Mouse (Mus musculus) kidney, embryonic 15.5 days (tissue): Measurements from ENCODE around the gene Cdc42ep3. TPM values are rescaled to one million over a fixed set of nuclear protein-coding genes. Genes with fewer than 3 reads are reported as not detected.

ENCODE experiments used
- ATAC-seq: fragments of 200-750 bp; cut with Nextera tagmentation; replicated peaks from 2 replicates; pipeline ENCODE4 v1.8.0; 2017; ENCODE audit warnings: moderate TSS enrichment; ENCODE audit not compliant: low FRiP score
- H3K27ac ChIP-seq: fragments of 300-500 bp; sonication (generic); 2 replicates; pipeline ENCODE4 v1.5.1; 2015; ENCODE audit warnings: mild to moderate bottlenecking, inconsistent platforms
- H3K27me3 ChIP-seq: fragments of 300-500 bp; sonication (generic); 2 replicates; pipeline ENCODE4 v1.6.1; 2015; ENCODE audit warnings: inconsistent platforms
- H3K36me3 ChIP-seq: fragments of 300-500 bp; sonication (generic); 2 replicates; pipeline ENCODE4 v1.6.1; 2015; ENCODE audit warnings: inconsistent platforms
- H3K4me1 ChIP-seq: fragments of 300-500 bp; sonication (generic); 2 replicates; pipeline ENCODE4 v1.6.1; 2015; ENCODE audit warnings: inconsistent platforms
- H3K4me2 ChIP-seq: fragments of 300-500 bp; sonication (generic); 2 replicates; pipeline ENCODE4 v1.6.1; 2015; ENCODE audit warnings: moderate library complexity, mild to moderate bottlenecking, inconsistent platforms
- H3K4me3 ChIP-seq: fragments of 300-500 bp; sonication (generic); replicated peaks from 2 replicates; pipeline ENCODE4 v1.5.1; 2015; ENCODE audit warnings: mild to moderate bottlenecking, inconsistent platforms
- H3K9ac ChIP-seq: fragments of 300-500 bp; sonication (generic); 2 replicates; pipeline ENCODE4 v1.6.1; 2015; ENCODE audit warnings: mild to moderate bottlenecking, inconsistent platforms
- H3K9me3 ChIP-seq: fragments of 300-500 bp; sonication (generic); replicated peaks from 2 replicates; pipeline ENCODE4 v1.6.1; 2016; ENCODE audit warnings: inconsistent platforms
- WGBS: fragments of 180-500 bp; shearing (Covaris S2); methylation state at CpG from one replicate; pipeline ENCODE4 v1.1.7; 2015; ENCODE audit warnings: mixed read lengths; 5-methylcytosine and 5-hydroxymethylcytosine counted together
- polyA plus RNA-seq: library from polyadenylated mRNA; unstranded; fragments of >200 nt; fragmentation: Nextera tagmentation; extraction: Ambion mirVana; gene quantifications from 2 replicates; pipeline ENCODE4 v1.2.1, GENCODE M21; 2015

Cdc42ep3 gene
- 47.9 and 50.9 TPM in 2 replicates for polyA plus RNA-seq

- no peaks in the 10 kb centered on the region for H3K36me3 ChIP-seq
- no peaks in the 10 kb centered on the region for H3K9me3 ChIP-seq
- peak within 1 kb of the TSS; percentile 70 for H3K4me3 ChIP-seq
- ATAC-seq = peak; percentile 95
- H3K4me1 ChIP-seq = peaks cover 45% of the 10 kb centered on the region
- H3K27me3 ChIP-seq = peaks cover 43% of the 10 kb centered on the region
- peak within 1 kb of the TSS; percentile 100 for H3K4me2 ChIP-seq
- peak within 1 kb of the TSS; percentile 71 for H3K27ac ChIP-seq
- H3K9ac ChIP-seq = peak within 1 kb of the TSS; percentile 58
- under 1% methylated on average over 52 of the region's 74 CpGs for WGBS
Measured at GRCm38 (mm10) chr17:79354444-79355270, at the start of gene Cdc42ep3. Gene Cdc42ep3, minus strand, starts transcription at chr17:79355091.

- Histone ChIP-seq H3K9me3 (no peaks in the 10 kb centered on the region), H3K36me3 (no peaks in the 10 kb centered on the region), H3K27ac (no peak overlapping the region), H3K4me3 (no peak overlapping the region), H3K4me2 (no peak overlapping the region), H3K27me3 (no peaks in the 10 kb centered on the region), H3K9ac (no peak overlapping the region), H3K4me1 (no peaks in the 10 kb centered on the region)
- no peak for ATAC-seq
- 74% methylated on average over 2 of the region's 2 CpGs for WGBS
Measured at GRCm38 (mm10) chr17:79400356-79400755, 45.5 kb upstream of the Cdc42ep3 start.

- ATAC-seq = no peak
- Histone ChIP-seq H3K9me3 (no peaks in the 10 kb centered on the region), H3K4me3 (no peak overlapping the region), H3K4me1 (no peaks in the 10 kb centered on the region), H3K27me3 (no peaks in the 10 kb centered on the region), H3K4me2 (no peak overlapping the region), H3K36me3 (no peaks in the 10 kb centered on the region), H3K27ac (no peak overlapping the region), H3K9ac (no peak overlapping the region)
- 66% methylated on average over 3 of the region's 3 CpGs for WGBS
Measured at GRCm38 (mm10) chr17:79398416-79398815, 43.5 kb upstream of the Cdc42ep3 start.

GRCm38 (mm10) chr17:79394799-79395198, 39.9 kb upstream of the Cdc42ep3 start:
- ATAC-seq = no peak
- Histone ChIP-seq H3K27me3 (no peaks in the 10 kb centered on the region), H3K27ac (no peak overlapping the region), H3K4me3 (no peak overlapping the region), H3K36me3 (no peaks in the 10 kb centered on the region), H3K4me1 (no peaks in the 10 kb centered on the region), H3K4me2 (no peak overlapping the region), H3K9me3 (no peaks in the 10 kb centered on the region), H3K9ac (no peak overlapping the region)
- WGBS = 81% methylated on average over 5 of the region's 5 CpGs

- Histone ChIP-seq H3K36me3 (no peaks in the 10 kb centered on the region), H3K4me2 (no peak overlapping the region), H3K27me3 (no peaks in the 10 kb centered on the region), H3K9me3 (no peaks in the 10 kb centered on the region), H3K4me1 (no peaks in the 10 kb centered on the region), H3K27ac (no peak overlapping the region), H3K9ac (no peak overlapping the region), H3K4me3 (no peak overlapping the region)
- ATAC-seq = no peak
- WGBS = 79% methylated on average over 7 of the region's 7 CpGs
Measured at GRCm38 (mm10) chr17:79393886-79394285, 39.0 kb upstream of the Cdc42ep3 start.

- Histone ChIP-seq H3K27ac (no peak overlapping the region), H3K4me2 (no peak overlapping the region), H3K36me3 (no peaks in the 10 kb centered on the region), H3K27me3 (0 out of 2 replicates have a peak, but pooled peaks cover 3% of the 10 kb centered on the region), H3K4me1 (no peaks in the 10 kb centered on the region), H3K9ac (no peak overlapping the region), H3K4me3 (no peak overlapping the region), H3K9me3 (no peaks in the 10 kb centered on the region)
- WGBS = 69% methylated on average over 8 of the region's 8 CpGs
- ATAC-seq = no peak
Measured at GRCm38 (mm10) chr17:79387465-79388066, 32.7 kb upstream of the Cdc42ep3 start.

- no peak overlapping the region for H3K9ac ChIP-seq
- H3K4me1 ChIP-seq = no peaks in the 10 kb centered on the region
- H3K36me3 ChIP-seq = no peaks in the 10 kb centered on the region
- H3K4me3 ChIP-seq = no peak overlapping the region
- no peak overlapping the region for H3K4me2 ChIP-seq
- 68% methylated on average over 3 of the region's 3 CpGs for WGBS
- 0 out of 2 replicates have a peak, but pooled peaks cover 3% of the 10 kb centered on the region for H3K27me3 ChIP-seq
- H3K9me3 ChIP-seq = no peaks in the 10 kb centered on the region
- no peak for ATAC-seq
- no peak overlapping the region for H3K27ac ChIP-seq
Measured at GRCm38 (mm10) chr17:79381485-79381884, 26.6 kb upstream of the Cdc42ep3 start.

GRCm38 (mm10) chr17:79379191-79379590, 24.3 kb upstream of the Cdc42ep3 start:
- no peak overlapping the region for H3K4me2 ChIP-seq
- no peak for ATAC-seq
- H3K4me3 ChIP-seq = no peak overlapping the region
- H3K9ac ChIP-seq = no peak overlapping the region
- H3K9me3 ChIP-seq = no peaks in the 10 kb centered on the region
- WGBS = 25% methylated on average over 5 of the region's 5 CpGs
- no peaks in the 10 kb centered on the region for H3K4me1 ChIP-seq
- H3K27me3 ChIP-seq = 0 out of 2 replicates have a peak, but pooled peaks cover 3% of the 10 kb centered on the region
- no peak overlapping the region for H3K27ac ChIP-seq
- H3K36me3 ChIP-seq = no peaks in the 10 kb centered on the region

GRCm38 (mm10) chr17:79376434-79377210, 21.7 kb upstream of the Cdc42ep3 start:
- H3K27me3 ChIP-seq = no peaks in the 10 kb centered on the region
- H3K27ac ChIP-seq = no peak overlapping the region
- no peaks in the 10 kb centered on the region for H3K36me3 ChIP-seq
- 76% methylated on average over 6 of the region's 6 CpGs for WGBS
- no peak for ATAC-seq
- no peaks in the 10 kb centered on the region for H3K9me3 ChIP-seq
- H3K4me2 ChIP-seq = no peak overlapping the region
- no peaks in the 10 kb centered on the region for H3K4me1 ChIP-seq
- H3K9ac ChIP-seq = no peak overlapping the region
- H3K4me3 ChIP-seq = no peak overlapping the region

GRCm38 (mm10) chr17:79372973-79373372, 18.1 kb upstream of the Cdc42ep3 start:
- H3K27ac ChIP-seq = no peak overlapping the region
- 76% methylated on average over 5 of the region's 5 CpGs for WGBS
- H3K4me1 ChIP-seq = no peaks in the 10 kb centered on the region
- no peaks in the 10 kb centered on the region for H3K36me3 ChIP-seq
- no peaks in the 10 kb centered on the region for H3K9me3 ChIP-seq
- H3K27me3 ChIP-seq = no peaks in the 10 kb centered on the region
- H3K9ac ChIP-seq = no peak overlapping the region
- no peak for ATAC-seq
- H3K4me2 ChIP-seq = no peak overlapping the region
- no peak overlapping the region for H3K4me3 ChIP-seq

- H3K36me3 ChIP-seq = no peaks in the 10 kb centered on the region
- H3K27me3 ChIP-seq = no peaks in the 10 kb centered on the region; the same call in 1 of the 2 replicates
- H3K9me3 ChIP-seq = no peaks in the 10 kb centered on the region
- no peak for ATAC-seq
- H3K9ac ChIP-seq = no peak overlapping the region
- H3K4me3 ChIP-seq = no peak overlapping the region
- no peak overlapping the region for H3K4me2 ChIP-seq
- H3K4me1 ChIP-seq = no peaks in the 10 kb centered on the region
- WGBS = 49% methylated on average over 5 of the region's 5 CpGs
- no peak overlapping the region for H3K27ac ChIP-seq
Measured at GRCm38 (mm10) chr17:79364749-79365450, 10.0 kb upstream of the Cdc42ep3 start.
